Mouse (Mus musculus) lung, postnatal 0 days (tissue): ENCODE data around the gene Castor2. TPM values are rescaled to one million over a fixed set of nuclear protein-coding genes. Genes with fewer than 3 reads are reported as not detected.

ENCODE experiments used
- ATAC-seq: fragments of 200-750 bp; cut with Nextera tagmentation; 2 replicates; pipeline ENCODE4 v1.8.0; 2017; ENCODE audit warnings: moderate library complexity
- DNase-seq: peaks from one replicate; pipeline ENCODE4 v3.0.0-alpha.2; 2016; ENCODE audit warnings: low spot score
- H3K27ac ChIP-seq: fragments of 300-500 bp; sonication (generic); 2 replicates; pipeline ENCODE4 v1.5.1; 2014; ENCODE audit warnings: antibody characterized with exemption, mild to moderate bottlenecking, low read length, mixed read lengths
- H3K27me3 ChIP-seq: fragments of 300-500 bp; sonication (generic); replicated peaks from 2 replicates; pipeline ENCODE4 v1.6.1; 2014; ENCODE audit warnings: low read length, mixed read lengths; ENCODE audit not compliant: insufficient read depth
- H3K36me3 ChIP-seq: fragments of 300-500 bp; sonication (generic); 2 replicates; pipeline ENCODE4 v1.6.1; 2014; ENCODE audit warnings: low read length, mixed read lengths; ENCODE audit not compliant: insufficient read depth
- H3K4me1 ChIP-seq: fragments of 300-500 bp; sonication (generic); 2 replicates; pipeline ENCODE4 v1.6.1; 2014; ENCODE audit warnings: antibody characterized with exemption, low read depth, low read length, mixed read lengths; ENCODE audit not compliant: insufficient read depth
- H3K4me2 ChIP-seq: fragments of 300-500 bp; sonication (generic); replicated peaks from 2 replicates; pipeline ENCODE4 v1.6.1; 2014; ENCODE audit warnings: low read depth, mild to moderate bottlenecking, low read length, moderate library complexity, mixed read lengths
- H3K4me3 ChIP-seq: fragments of 300-500 bp; sonication (generic); 2 replicates; pipeline ENCODE4 v1.5.1; 2014; ENCODE audit warnings: low read depth, low read length
- H3K9ac ChIP-seq: fragments of 300-500 bp; sonication (generic); replicated peaks from 2 replicates; pipeline ENCODE4 v1.6.1; 2014; ENCODE audit warnings: low read depth, mild to moderate bottlenecking
- H3K9me3 ChIP-seq: fragments of 300-500 bp; sonication (generic); 2 replicates; pipeline ENCODE4 v1.6.1; 2016; ENCODE audit warnings: low read length, mixed read lengths
- CTCF ChIP-seq: IDR thresholded peaks from 2 replicates; pipeline ENCODE4 v1.5.1; 2016; ENCODE audit warnings: antibody characterized with exemption, mild to moderate bottlenecking
- EP300 ChIP-seq: IDR thresholded peaks from 2 replicates; pipeline ENCODE4 v1.6.1; 2016; ENCODE audit warnings: antibody characterized with exemption, mild to moderate bottlenecking, control low read depth
- WGBS: fragments of 180-500 bp; shearing (Covaris S2); extraction: QIAGEN DNeasy Blood & Tissue Kit; methylation state at CpG from one replicate; pipeline ENCODE4 v1.1.7; 2014; 5-methylcytosine and 5-hydroxymethylcytosine counted together
- polyA plus RNA-seq: library from polyadenylated mRNA; unstranded; fragments of >200 nt; fragmentation: Nextera tagmentation; extraction: Ambion mirVana; gene quantifications from 2 replicates; pipeline ENCODE4 v1.2.1, GENCODE M21; 2015

Gene Castor2
- polyA plus RNA-seq, 1 experiment from 2014 or later, result 7.8 TPM

DNA sequence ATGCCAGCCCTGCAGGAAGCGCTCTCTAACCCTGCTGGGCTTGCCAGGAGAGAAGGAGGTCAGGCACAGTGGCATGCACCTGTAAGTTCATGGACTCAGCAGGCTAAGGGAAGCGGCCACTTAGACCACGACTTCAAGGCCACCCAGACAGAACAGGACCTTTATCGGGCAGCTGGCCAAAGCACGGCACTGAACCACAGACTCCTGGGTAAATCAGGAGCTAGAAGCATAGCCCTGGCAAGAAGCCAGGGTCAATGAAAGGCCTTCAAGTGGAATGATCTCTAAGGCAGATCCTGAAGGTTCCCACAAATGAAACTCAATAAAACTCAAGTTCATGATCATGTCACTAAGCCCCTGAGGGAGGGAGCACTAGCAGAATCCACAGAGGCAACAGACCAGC lies 65.2 kb downstream of the Castor2 start:
- Histone ChIP-seq H3K4me2 (no peak overlapping the region), H3K27ac (no peak overlapping the region), H3K9ac (no peak overlapping the region), H3K36me3 (peaks cover 5% of the 10 kb centered on the region; the same call in 1 of the 2 replicates), H3K4me1 (no peaks in the 10 kb centered on the region), H3K9me3 (no peaks in the 10 kb centered on the region), H3K27me3 (no peaks in the 10 kb centered on the region), H3K4me3 (no peak overlapping the region)
- WGBS, result 33% methylated on average over 5 of the region's 5 CpGs
- ATAC-seq (no peak; the same call in 1 of the 2 replicates), DNase-seq (no peak)
- no peak for TF ChIP-seq CTCF
- TF ChIP-seq EP300, result no peak

DNA sequence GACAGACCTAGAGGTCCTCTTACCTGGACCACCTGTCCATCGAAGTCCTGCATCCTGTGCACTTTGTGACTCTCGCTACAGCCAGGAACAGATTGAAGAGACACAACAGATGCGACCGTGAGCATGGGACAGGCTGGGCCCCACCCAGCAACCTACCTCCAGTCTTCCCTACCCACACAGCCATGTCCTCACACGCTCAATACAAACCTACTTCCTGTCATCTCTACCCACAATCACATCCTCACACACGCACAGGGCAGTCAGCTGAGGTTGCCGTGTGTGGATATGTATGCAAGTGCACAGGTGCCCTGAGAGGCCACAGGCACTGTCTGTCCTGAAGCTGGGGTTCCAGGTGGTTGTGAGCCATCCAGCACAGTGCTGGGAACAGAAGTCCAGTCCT lies 67.1 kb downstream of the Castor2 start:
- no peak overlapping the region for H3K4me2 ChIP-seq
- DNase-seq (no peak), ATAC-seq (no peak)
- H3K9ac ChIP-seq, result no peak overlapping the region
- H3K9me3 ChIP-seq, result no peaks in the 10 kb centered on the region
- TF ChIP-seq EP300, result no peak
- TF ChIP-seq CTCF, result no peak
- H3K4me3 ChIP-seq, result no peak overlapping the region
- H3K4me1 ChIP-seq, result no peaks in the 10 kb centered on the region
- no peaks in the 10 kb centered on the region for H3K27me3 ChIP-seq
- WGBS, result 90% methylated on average over 7 of the region's 7 CpGs
- H3K27ac ChIP-seq, result no peak overlapping the region
- H3K36me3 ChIP-seq, result peaks cover 1% of the 10 kb centered on the region; the same call in 1 of the 2 replicates

DNA sequence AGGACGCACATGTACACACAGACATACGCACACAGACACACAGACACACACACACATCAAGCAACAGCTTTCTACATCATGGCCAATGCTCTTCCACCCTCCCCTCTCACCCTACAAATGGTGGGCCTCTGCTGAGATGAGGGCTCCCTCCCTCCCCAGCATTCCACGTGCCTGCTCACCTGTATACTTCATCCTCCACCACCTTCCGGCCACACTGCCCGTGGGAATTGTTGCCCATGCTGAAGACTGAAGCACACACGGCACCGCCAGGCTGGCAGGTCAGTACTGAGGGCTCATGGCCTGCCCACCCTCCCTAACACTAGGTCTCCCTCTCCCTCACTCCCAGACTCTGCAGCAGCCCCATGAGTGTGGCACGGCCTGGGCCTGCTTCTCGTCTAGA lies 68.5 kb downstream of the Castor2 start:
- ATAC-seq (no peak), DNase-seq (no peak)
- no peak overlapping the region for H3K27ac ChIP-seq
- WGBS, result 93% methylated on average over 9 of the region's 9 CpGs
- no peaks in the 10 kb centered on the region for H3K9me3 ChIP-seq
- H3K4me2 ChIP-seq, result no peak overlapping the region
- H3K4me3 ChIP-seq, result no peak overlapping the region
- no peaks in the 10 kb centered on the region for H3K36me3 ChIP-seq
- TF ChIP-seq EP300 (no peak), CTCF (no peak)
- H3K9ac ChIP-seq, result no peak overlapping the region
- H3K4me1 ChIP-seq, result no peaks in the 10 kb centered on the region
- no peaks in the 10 kb centered on the region for H3K27me3 ChIP-seq

DNA sequence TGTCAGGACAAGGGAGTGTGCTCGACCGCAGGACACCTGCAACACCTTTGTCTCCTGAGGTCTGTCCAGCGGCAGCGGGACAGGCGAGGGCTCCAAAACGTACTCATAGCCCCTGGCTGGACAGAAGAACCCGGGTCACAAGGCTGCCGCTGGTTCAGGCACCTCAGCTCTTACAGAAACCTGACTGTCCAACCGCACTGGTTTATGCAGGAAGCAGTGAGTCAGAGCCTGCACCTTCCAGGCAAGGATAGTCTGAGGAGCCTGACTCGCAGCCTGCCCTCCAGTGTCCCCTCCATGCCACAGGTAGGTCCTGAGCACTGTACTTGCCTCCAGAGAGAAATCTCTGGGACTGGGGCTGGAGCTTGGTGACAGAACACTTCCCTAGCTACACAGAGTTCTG lies 69.7 kb downstream of the Castor2 start:
- Histone ChIP-seq H3K27ac (no peak overlapping the region), H3K36me3 (no peaks in the 10 kb centered on the region), H3K9me3 (no peaks in the 10 kb centered on the region), H3K27me3 (no peaks in the 10 kb centered on the region), H3K4me3 (no peak overlapping the region), H3K4me1 (no peaks in the 10 kb centered on the region), H3K4me2 (no peak overlapping the region), H3K9ac (no peak overlapping the region)
- TF ChIP-seq CTCF, result no peak
- TF ChIP-seq EP300, result no peak
- DNase-seq (no peak), ATAC-seq (no peak)
- WGBS, result 90% methylated on average over 10 of the region's 10 CpGs

DNA sequence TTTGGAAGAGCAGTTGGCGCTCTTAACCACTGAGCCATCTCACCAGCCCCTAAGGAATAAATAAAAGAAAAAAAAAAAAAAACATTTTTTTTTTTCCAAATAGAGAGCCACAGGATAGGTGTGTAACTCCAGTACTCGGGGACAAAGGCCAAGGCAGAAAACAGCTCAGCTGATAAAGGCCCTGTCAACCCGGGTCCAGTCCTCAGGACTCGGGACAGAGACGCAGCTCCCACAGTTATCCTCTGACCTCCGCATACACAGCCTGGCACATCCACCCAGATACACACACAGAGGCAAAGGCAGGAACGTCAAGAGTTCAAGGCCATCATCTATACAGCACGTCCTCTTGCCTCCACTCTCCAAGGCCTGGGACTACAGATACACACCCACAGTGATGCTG lies 70.7 kb downstream of the Castor2 start:
- Histone ChIP-seq H3K27me3 (no peaks in the 10 kb centered on the region), H3K4me3 (no peak overlapping the region), H3K9ac (no peak overlapping the region), H3K36me3 (no peaks in the 10 kb centered on the region), H3K4me2 (no peak overlapping the region), H3K9me3 (no peaks in the 10 kb centered on the region), H3K27ac (no peak overlapping the region), H3K4me1 (no peaks in the 10 kb centered on the region)
- TF ChIP-seq CTCF (no peak), EP300 (no peak)
- DNase-seq, result no peak
- 92% methylated on average over 8 of the region's 8 CpGs for WGBS
- ATAC-seq, result no peak

DNA sequence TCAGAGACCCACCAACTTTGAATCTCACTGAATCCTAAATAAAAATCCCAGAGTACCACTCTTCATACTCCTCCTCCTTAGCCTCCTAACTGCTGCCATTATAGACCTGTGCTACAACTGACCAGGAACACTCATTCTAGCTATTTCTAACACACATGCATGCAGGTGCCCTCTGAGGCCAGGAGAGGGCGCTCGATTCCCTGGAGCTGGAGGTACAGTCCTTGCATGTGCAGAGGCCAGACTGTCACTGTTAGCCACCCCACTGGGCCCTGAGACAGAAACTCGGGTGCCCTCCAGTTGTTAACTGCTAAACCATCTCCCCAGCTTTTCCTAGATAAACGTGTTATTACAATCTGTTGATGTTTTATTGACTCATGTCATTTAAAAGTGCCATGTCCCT lies 73.7 kb downstream of the Castor2 start:
- Histone ChIP-seq H3K4me2 (no peak overlapping the region), H3K27me3 (no peaks in the 10 kb centered on the region), H3K27ac (no peak overlapping the region), H3K9me3 (no peaks in the 10 kb centered on the region), H3K4me1 (no peaks in the 10 kb centered on the region), H3K9ac (no peak overlapping the region), H3K36me3 (no peaks in the 10 kb centered on the region), H3K4me3 (no peak overlapping the region)
- peak; percentile 35 for DNase-seq
- WGBS, result 36% methylated on average over 4 of the region's 4 CpGs
- TF ChIP-seq EP300 (no peak), CTCF (peak; percentile 78)
- no peak for ATAC-seq

DNA sequence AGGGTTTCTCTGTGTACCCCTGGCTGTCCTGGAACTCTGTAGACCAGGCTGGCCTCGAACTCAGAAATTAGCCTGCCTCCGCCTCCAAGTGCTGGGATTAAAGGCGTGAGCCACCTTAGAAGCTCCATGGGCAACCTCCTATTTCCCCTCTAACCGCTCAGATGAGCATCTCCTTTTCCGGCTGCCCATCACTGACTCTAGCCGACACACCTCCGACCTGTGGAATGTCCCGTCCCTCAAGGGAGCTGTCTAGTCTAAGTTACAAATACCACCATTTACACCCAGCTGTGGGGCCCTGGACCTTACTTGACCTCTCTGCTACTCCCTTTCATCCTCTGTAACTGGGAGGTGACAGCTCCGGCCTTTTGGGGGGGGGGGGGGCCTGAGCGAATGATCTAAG lies 76.2 kb downstream of the Castor2 start:
- Histone ChIP-seq H3K27ac (no peak overlapping the region), H3K4me3 (peak overlapping the region; percentile 87), H3K9me3 (no peaks in the 10 kb centered on the region), H3K4me2 (peak overlapping the region; percentile 68), H3K27me3 (no peaks in the 10 kb centered on the region), H3K4me1 (no peaks in the 10 kb centered on the region), H3K36me3 (no peaks in the 10 kb centered on the region), H3K9ac (no peak overlapping the region)
- DNase-seq (no peak), ATAC-seq (no peak)
- TF ChIP-seq CTCF, result no peak
- no peak for TF ChIP-seq EP300
- 12% methylated on average over 10 of the region's 10 CpGs for whole genome bisulfite sequencing
